Mouse (Mus musculus) liver, postnatal 0 days (tissue): ENCODE data around the gene St6galnac1. TPM values are rescaled to one million over a fixed set of nuclear protein-coding genes. Genes with fewer than 3 reads are reported as not detected.
A peak's percentile ranks its signal among the peaks of the same experiment; 100 is the strongest.

ENCODE experiments used
- ATAC-seq: fragments of 200-750 bp; cut with Nextera tagmentation; 2 replicates; pipeline ENCODE4 v1.8.0; 2017; ENCODE audit warnings: mild to moderate bottlenecking, moderate library complexity
- DNase-seq: peaks from one replicate; pipeline ENCODE4 v3.0.0-alpha.2; 2016
- H3K27ac ChIP-seq: fragments of 300-500 bp; sonication (generic); 2 replicates; pipeline ENCODE4 v1.5.1; 2014; ENCODE audit warnings: antibody characterized with exemption, moderate library complexity, mild to moderate bottlenecking, low read depth
- H3K27me3 ChIP-seq: fragments of 300-500 bp; sonication (generic); 2 replicates; pipeline ENCODE4 v1.6.1; 2014; ENCODE audit warnings: low read length, control low read depth, mixed read lengths; ENCODE audit not compliant: insufficient read depth
- H3K36me3 ChIP-seq: fragments of 300-500 bp; sonication (generic); replicated peaks from 2 replicates; pipeline ENCODE4 v1.6.1; 2014; ENCODE audit warnings: mild to moderate bottlenecking, control low read depth, low read length, moderate library complexity, mixed read lengths; ENCODE audit not compliant: insufficient read depth
- H3K4me1 ChIP-seq: fragments of 300-500 bp; sonication (generic); 2 replicates; pipeline ENCODE4 v1.6.1; 2014; ENCODE audit warnings: antibody characterized with exemption, mild to moderate bottlenecking, control low read depth; ENCODE audit not compliant: insufficient read depth
- H3K4me2 ChIP-seq: fragments of 300-500 bp; sonication (generic); 2 replicates; pipeline ENCODE4 v1.6.1; 2014; ENCODE audit warnings: low read depth, mild to moderate bottlenecking, low read length, moderate library complexity, mixed read lengths
- H3K4me3 ChIP-seq: fragments of 300-500 bp; sonication (generic); 2 replicates; pipeline ENCODE4 v1.5.1; 2014; ENCODE audit warnings: low read depth, low read length
- H3K9ac ChIP-seq: fragments of 300-500 bp; sonication (generic); replicated peaks from 2 replicates; pipeline ENCODE4 v1.6.1; 2014; ENCODE audit warnings: mild to moderate bottlenecking, moderate library complexity
- H3K9me3 ChIP-seq: fragments of 300-500 bp; sonication (generic); 2 replicates; pipeline ENCODE4 v1.6.1; 2016; ENCODE audit warnings: mild to moderate bottlenecking, control low read depth, low read length, mixed read lengths
- CTCF ChIP-seq: sonication (generic); IDR thresholded peaks from 2 replicates; pipeline ENCODE4 v1.5.1; 2016; ENCODE audit warnings: antibody characterized with exemption, low read depth
- EP300 ChIP-seq: IDR thresholded peaks from 2 replicates; pipeline ENCODE4 v1.6.1; 2016; ENCODE audit warnings: antibody characterized with exemption, low read depth, mild to moderate bottlenecking
- WGBS: fragments of 180-500 bp; shearing (Covaris S2); extraction: QIAGEN DNeasy Blood & Tissue Kit; methylation state at CpG from one replicate; pipeline ENCODE4 v1.1.7; 2014; ENCODE audit not compliant: insufficient replicate concordance; 5-methylcytosine and 5-hydroxymethylcytosine counted together
- polyA plus RNA-seq: library from polyadenylated mRNA; unstranded; fragments of >200 nt; fragmentation: Nextera tagmentation; extraction: Ambion mirVana; gene quantifications from 2 replicates; pipeline ENCODE4 v1.2.1, GENCODE M21; 2015

St6galnac1 gene
- polyA plus RNA-seq, 1 experiment from 2014 or later, result not detected

DNA sequence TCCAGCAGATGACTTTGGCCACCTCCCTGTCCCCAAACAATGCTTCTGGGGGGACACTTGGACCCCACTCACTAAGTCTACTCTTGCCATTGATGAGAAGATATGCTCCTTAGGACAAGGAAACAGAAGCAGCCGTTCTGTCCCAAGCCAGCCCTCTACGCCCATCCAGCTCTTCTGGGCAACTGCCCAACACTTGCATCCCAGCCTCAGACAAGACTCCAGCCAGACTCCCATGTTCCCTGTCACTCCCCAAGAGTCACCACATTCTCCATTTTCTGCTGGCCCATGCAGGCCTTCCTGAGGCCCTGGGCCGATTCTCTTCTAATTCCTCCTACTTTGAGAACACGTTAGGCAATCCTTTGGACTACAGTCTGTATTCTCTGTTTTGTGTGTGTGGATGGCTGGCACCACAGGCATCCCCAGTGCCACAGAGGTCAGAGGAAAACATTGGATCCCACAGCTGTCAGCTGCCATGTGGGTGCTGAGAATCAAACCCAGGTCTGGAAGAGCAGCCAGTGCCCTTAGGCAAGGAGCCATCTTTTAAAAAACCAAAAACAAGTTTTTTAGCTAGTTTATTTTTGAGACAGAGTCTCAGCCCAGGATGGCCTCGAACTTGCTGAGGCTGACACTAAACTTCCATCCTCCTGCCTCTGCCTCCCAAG, 44.8 kb upstream of the St6galnac1 start:
- 86% methylated on average over 5 of the region's 5 CpGs for WGBS

GRCm38 (mm10) chr11:116818722-116819121, 43.4 kb upstream of the St6galnac1 start:
- Histone ChIP-seq H3K9ac (no peak overlapping the region), H3K4me3 (no peak overlapping the region), H3K4me1 (peaks cover 4% of the 10 kb centered on the region), H3K4me2 (no peak overlapping the region), H3K9me3 (no peaks in the 10 kb centered on the region), H3K27ac (no peak overlapping the region), H3K27me3 (no peaks in the 10 kb centered on the region), H3K36me3 (no peaks in the 10 kb centered on the region)
- DNase-seq, result no peak
- no peak for TF ChIP-seq CTCF
- no peak for TF ChIP-seq EP300
- ATAC-seq, result peak; percentile 78
- WGBS, result 48% methylated on average over 8 of the region's 8 CpGs

More for the DNA sequence above, 44.8 kb upstream of the St6galnac1 start:
- ATAC-seq (no peak), DNase-seq (no peak)
- H3K27ac ChIP-seq, result no peak overlapping the region
- H3K27me3 ChIP-seq, result no peaks in the 10 kb centered on the region
- no peaks in the 10 kb centered on the region for H3K36me3 ChIP-seq
- H3K4me3 ChIP-seq, result no peak overlapping the region
- H3K9me3 ChIP-seq, result no peaks in the 10 kb centered on the region
- TF ChIP-seq CTCF (no peak), EP300 (no peak)
- no peaks in the 10 kb centered on the region; the same call in 1 of the 2 replicates for H3K4me1 ChIP-seq
- no peak overlapping the region for H3K4me2 ChIP-seq
- H3K9ac ChIP-seq, result no peak overlapping the region

DNA sequence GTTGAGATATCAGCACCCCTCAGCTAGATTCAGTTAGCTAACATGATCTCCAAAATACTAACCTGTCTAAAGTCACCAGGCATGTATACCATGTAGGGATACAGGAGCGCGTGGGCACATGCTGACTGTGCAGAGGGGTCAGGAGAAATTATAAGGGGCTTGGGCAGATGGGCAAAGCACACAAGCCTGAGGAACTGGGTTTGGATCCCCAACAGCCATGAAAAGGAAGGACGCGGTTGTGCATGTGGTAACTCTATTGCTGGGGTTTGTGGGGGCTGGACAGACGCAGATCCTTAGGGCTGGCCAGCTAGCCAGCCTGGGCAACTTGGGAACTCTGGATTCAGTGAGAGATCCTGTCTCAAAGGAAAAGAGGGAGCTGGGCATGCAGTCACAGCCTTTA, 42.3 kb upstream of the St6galnac1 start:
- Histone ChIP-seq H3K4me2 (no peak overlapping the region), H3K4me3 (no peak overlapping the region), H3K27ac (no peak overlapping the region), H3K36me3 (no peaks in the 10 kb centered on the region), H3K9ac (no peak overlapping the region), H3K27me3 (no peaks in the 10 kb centered on the region), H3K4me1 (peaks cover 4% of the 10 kb centered on the region), H3K9me3 (no peaks in the 10 kb centered on the region)
- ATAC-seq (no peak), DNase-seq (no peak)
- TF ChIP-seq CTCF (no peak), EP300 (no peak)
- 82% methylated on average over 5 of the region's 5 CpGs for WGBS

DNA sequence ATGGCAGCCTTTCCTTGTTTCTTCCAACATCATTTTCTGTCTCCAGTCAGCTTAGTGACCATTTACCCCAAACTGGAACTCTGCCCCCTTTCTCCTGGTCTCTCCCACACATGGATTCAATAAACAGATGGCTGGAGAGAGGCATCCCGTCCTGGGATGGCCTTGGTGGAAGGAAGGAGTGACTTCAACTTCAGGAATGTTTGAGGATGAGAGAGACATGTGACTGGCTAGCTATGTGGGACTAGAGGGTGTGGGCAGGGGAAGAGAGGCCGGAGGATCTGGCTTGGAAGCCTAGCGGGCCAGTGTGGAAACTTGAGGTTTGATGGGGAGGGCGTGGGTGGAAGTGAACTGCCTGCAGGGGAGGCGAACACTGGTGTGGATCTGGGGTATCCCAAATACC, 41.5 kb upstream of the St6galnac1 start:
- Histone ChIP-seq H3K4me2 (no peak overlapping the region), H3K27me3 (no peaks in the 10 kb centered on the region), H3K4me3 (no peak overlapping the region), H3K27ac (no peak overlapping the region), H3K9ac (no peak overlapping the region), H3K4me1 (peaks cover 4% of the 10 kb centered on the region), H3K9me3 (no peaks in the 10 kb centered on the region), H3K36me3 (no peaks in the 10 kb centered on the region)
- DNase-seq, result no peak
- WGBS, result 76% methylated on average over 5 of the region's 5 CpGs
- TF ChIP-seq CTCF (no peak), EP300 (no peak)
- no peak for ATAC-seq

DNA sequence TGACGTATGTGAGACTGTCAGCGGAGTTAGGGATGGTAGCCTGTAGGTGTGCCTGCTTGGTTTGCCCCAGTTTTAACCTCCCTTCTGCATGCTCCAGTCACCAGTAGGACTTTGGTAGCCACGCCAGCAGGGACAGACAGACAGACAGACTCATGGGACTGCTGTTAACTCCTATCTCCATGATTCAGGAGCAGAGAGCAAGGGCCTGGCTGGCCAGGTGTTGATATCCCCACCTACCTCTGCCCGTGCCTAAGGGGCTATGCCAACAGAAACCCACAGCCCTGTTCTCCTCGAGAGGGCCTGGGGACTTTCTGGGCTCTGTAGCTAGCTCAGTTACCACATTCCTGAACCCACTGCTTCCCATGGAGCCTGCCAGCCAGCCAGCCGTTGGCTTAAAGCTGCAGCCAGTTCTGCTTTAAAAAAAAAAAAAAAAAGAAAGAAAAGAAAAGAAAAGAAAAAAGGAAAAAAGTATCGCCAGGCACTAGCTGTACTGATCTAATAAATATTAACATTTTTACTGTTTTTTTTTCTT, 39.6 kb upstream of the St6galnac1 start:
- H3K4me2 ChIP-seq, result no peak overlapping the region
- H3K27ac ChIP-seq, result peak overlapping the region; percentile 64; the same call in 1 of the 2 replicates
- ATAC-seq (no peak), DNase-seq (no peak)
- no peak overlapping the region for H3K9ac ChIP-seq
- H3K4me1 ChIP-seq, result peaks cover 8% of the 10 kb centered on the region
- no peak overlapping the region for H3K4me3 ChIP-seq
- WGBS, result 51% methylated on average over 7 of the region's 7 CpGs
- no peaks in the 10 kb centered on the region for H3K27me3 ChIP-seq
- H3K36me3 ChIP-seq, result no peaks in the 10 kb centered on the region
- no peak for TF ChIP-seq EP300
- TF ChIP-seq CTCF, result no peak
- no peaks in the 10 kb centered on the region for H3K9me3 ChIP-seq

- 47% methylated on average over 20 of the region's 20 CpGs for WGBS
- H3K27me3 ChIP-seq, result no peaks in the 10 kb centered on the region
- no peak overlapping the region for H3K4me3 ChIP-seq
- ATAC-seq, result 0 out of 2 replicates have a peak, but pooled peaks have one; percentile 9
- 0 out of 2 replicates have a peak overlapping the region, but pooled peaks have one; percentile 64 for H3K27ac ChIP-seq
- no peak overlapping the region for H3K9ac ChIP-seq
- H3K9me3 ChIP-seq, result no peaks in the 10 kb centered on the region
- H3K36me3 ChIP-seq, result no peaks in the 10 kb centered on the region
- TF ChIP-seq CTCF (no peak), EP300 (no peak)
- H3K4me2 ChIP-seq, result no peak overlapping the region
- peaks cover 8% of the 10 kb centered on the region for H3K4me1 ChIP-seq
- no peak for DNase-seq
Measured at GRCm38 (mm10) chr11:116814076-116814883, 39.0 kb upstream of the St6galnac1 start.
